Mouse (Mus musculus) cortical plate, adult 2 months (tissue): ENCODE data around the gene Nrarp.

Experiments used
- CTCF ChIP-seq: fragments of 200-500 bp; IDR thresholded peaks from 2 replicates; pipeline ENCODE4 v1.5.1; 2011; ENCODE audit warnings: mild to moderate bottlenecking, control low read depth, low read length; ENCODE audit not compliant: insufficient read depth; ENCODE audit errors: extremely low read depth
- POLR2A ChIP-seq: fragments of 200-500 bp; IDR thresholded peaks from 2 replicates; pipeline ENCODE4 v1.6.1; 2011; ENCODE audit warnings: mild to moderate bottlenecking, low read length, control low read depth; ENCODE audit not compliant: insufficient read depth; ENCODE audit errors: extremely low read depth

DNA sequence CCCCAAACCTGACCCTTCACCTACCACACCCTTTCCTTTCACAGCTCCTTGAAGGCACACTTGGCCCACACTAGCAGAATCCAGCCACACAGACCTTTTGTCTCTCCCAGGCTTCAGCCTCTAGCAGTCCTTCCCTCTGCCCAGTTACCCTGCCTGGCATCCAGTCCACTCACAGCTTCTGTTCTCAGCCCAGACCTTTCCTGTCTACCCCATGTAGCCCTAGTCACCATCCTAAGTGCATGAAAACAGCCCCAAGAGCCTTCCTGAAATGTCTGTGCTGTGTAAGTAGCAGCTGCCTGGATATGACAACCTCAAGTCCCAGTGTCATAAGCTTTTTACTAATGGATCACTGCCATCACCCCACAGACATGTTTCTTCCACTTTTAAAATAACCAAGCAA is 17.4 kb downstream of the Nrarp start:
- TF ChIP-seq CTCF, result no peak
- TF ChIP-seq POLR2A, result no peak
